Mouse (Mus musculus) gastrocnemius, adult 8-10 months (tissue): Measurements from ENCODE around the gene Gsk3a. TPM values are rescaled to one million over a fixed set of nuclear protein-coding genes. Genes with fewer than 3 reads are reported as not detected.
A peak's percentile ranks its signal among the peaks of the same experiment; 100 is the strongest.

Experiments
- DNase-seq, 2 experiments: peaks; one replicate each; pipeline ENCODE4 v3.0.0; 2022; ENCODE audit warnings: low spot score in 2 of 2
- total RNA-seq, 4 experiments: library from RNA; stranded (reverse); gene quantifications; 2 replicates each; pipeline ENCODE4 v1.2.4; 2022

Gsk3a gene
- total RNA-seq: 10 to 100 TPM; 87.5 to 93.5 (median 90.1) TPM

DNA sequence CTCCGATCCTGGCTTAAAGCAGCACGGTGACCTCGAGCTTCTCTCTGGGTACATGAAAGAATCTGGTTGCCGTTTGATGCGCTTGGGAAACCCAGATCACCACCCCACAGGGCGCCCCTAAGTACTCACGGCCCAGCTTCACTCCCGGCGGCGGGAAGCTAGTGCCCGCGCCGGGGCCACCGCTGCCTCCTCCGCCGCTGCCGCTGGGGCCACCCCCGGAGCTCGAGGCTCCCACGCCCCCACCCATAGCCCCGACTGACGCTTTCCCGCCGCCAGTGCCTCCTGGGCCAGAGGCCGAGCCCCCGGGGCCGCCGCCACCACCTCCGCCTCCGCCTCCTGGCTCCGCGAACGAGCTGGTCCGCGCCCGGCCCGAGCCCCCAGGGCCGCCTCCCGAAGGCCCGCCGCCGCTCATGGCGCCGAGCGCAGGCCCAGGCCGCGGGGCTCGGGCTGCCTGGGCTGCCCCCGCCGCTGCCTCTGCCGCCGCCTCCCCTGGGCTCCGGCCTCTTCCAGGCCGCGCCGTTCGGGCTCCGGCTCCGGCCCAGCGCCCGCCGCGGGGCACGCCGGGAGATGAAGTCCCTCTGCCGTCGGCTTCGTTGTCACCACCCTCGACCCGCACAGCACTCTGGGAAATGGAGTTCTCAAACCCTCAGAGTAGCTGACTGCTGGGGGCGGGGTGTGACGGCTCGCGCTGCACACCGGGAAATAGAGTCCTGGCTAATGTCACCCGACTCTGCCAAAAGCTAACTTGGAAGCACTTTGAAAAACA lies at the start of gene Gsk3a:
TSS of gene Gsk3a (minus strand) at position 603 of the 766 bp plus-strand sequence.
- peak; percentile 95 to 97 for DNase-seq

DNA sequence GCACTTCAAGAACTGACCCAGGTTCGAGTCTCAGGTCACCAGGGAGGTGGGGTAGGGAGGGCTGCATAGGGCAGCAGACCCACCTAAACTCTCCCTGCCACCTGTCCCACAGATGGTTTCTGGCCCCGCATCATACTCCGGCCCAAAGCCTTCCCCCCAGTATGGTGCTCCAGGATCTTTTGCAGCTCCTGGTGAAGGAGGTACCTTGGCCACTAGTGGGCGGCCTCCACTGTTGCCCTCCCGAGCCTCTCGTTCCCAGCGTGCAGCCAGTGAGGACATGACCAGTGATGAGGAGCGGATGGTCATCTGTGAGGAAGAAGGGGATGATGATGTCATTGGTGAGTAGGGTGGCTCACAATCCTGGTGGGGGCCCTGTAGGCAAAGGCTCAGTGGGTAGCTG lies 49.3 kb upstream of the Gsk3a start:
- DNase-seq: no peak

- DNase-seq: no peak
Observed at GRCm38 (mm10) chr7:25285511-25286238, 48.0 kb upstream of the Gsk3a start.

- DNase-seq: no peak
Observed at GRCm38 (mm10) chr7:25284766-25285165, 47.1 kb upstream of the Gsk3a start.

DNA sequence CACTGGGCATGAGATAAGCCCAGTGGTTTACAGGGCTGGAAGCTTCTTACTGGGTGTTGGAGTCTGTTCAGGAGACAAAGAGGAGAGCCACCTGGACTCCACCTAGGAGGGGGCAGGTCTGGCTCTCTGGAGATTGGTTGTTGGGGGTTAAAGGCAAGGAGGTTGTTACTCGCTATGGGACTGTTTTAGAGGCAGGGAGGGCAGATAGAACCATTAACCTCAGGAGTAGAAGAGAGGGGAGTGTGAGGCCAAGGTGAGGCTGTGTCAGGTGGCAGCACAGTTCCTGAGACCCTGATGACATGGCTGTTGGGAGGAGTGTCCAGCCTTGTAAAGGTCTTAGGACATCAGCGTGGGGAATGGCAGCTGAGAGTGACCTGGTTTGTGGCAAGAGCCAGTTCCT lies 46.5 kb upstream of the Gsk3a start:
- DNase-seq: no peak

DNA sequence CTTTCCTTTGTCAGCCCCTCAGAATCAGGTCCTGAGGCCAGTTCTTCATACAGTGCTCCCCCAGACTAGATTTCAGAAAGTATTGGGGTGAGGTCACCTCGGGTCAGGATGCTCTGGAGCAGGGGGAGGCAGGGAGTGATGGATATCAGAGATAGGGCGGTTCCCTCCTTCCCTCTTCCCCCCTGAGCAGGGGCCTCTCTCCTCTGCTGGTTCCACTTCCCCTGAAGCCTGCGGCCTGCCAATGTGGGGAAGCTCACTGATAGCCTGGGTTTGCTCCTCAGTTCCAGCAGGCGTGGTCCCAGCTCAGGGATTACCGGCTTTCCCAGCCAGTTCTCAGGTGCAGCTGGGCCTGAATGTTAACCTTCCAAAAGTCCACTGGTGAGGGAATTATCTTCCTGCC lies 46.0 kb upstream of the Gsk3a start:
- no peak for DNase-seq

- no peak for DNase-seq
Observed at GRCm38 (mm10) chr7:25282731-25283211, 45.1 kb upstream of the Gsk3a start.

- peak; percentile 97 for DNase-seq
Observed at GRCm38 (mm10) chr7:25281734-25282601, 44.3 kb upstream of the Gsk3a start.

- no peak for DNase-seq
Observed at GRCm38 (mm10) chr7:25281166-25281733, 43.6 kb upstream of the Gsk3a start.

DNA sequence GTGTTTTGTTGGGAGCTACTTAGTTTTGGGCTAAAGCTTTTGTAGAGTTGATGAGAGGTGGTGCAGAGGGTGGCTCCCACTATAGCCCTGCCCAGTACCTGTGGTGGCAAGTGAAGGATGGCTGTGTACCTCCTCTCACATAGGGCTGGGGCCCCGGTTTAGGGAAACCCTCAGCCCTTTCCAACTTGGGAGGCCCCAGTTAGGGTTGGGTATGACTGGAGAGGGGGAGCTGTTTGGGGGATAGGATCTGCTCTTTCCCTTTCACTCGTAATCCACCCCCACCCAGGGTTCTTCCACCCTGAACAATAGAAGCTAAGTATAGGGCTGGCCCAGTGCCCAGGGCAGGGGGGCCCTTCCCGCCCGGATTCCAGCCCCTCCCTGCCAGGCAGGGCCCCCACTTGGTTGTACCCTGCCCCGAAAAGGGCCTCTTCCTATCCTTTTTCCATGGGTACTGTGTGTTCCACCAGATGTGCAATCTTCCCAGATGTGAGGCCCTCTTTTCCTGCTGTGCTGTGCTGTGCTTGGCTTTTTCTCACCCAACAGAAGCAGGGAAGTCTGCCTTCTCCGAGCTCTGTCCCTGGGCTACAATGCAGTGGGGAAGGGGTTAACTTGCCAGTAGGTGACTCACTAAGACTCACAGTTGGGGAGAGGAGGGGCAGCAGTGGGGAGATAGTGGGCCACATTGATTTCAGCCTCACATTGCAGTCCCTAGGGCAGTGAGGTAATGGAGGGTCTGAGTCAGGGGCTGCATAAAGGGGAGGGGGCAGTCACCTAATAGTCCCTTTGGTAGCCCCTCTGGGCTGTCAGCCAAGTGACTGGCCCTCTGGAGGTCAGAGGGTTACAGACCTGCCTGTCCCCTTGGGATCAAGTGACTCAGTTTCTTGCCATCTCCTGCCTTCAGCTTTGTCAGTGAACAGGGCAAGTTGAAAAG lies 42.5 kb upstream of the Gsk3a start:
- no peak for DNase-seq

- DNase-seq: peak; percentile 80 to 84
Observed at GRCm38 (mm10) chr7:25279076-25279860, 41.6 kb upstream of the Gsk3a start.

DNA sequence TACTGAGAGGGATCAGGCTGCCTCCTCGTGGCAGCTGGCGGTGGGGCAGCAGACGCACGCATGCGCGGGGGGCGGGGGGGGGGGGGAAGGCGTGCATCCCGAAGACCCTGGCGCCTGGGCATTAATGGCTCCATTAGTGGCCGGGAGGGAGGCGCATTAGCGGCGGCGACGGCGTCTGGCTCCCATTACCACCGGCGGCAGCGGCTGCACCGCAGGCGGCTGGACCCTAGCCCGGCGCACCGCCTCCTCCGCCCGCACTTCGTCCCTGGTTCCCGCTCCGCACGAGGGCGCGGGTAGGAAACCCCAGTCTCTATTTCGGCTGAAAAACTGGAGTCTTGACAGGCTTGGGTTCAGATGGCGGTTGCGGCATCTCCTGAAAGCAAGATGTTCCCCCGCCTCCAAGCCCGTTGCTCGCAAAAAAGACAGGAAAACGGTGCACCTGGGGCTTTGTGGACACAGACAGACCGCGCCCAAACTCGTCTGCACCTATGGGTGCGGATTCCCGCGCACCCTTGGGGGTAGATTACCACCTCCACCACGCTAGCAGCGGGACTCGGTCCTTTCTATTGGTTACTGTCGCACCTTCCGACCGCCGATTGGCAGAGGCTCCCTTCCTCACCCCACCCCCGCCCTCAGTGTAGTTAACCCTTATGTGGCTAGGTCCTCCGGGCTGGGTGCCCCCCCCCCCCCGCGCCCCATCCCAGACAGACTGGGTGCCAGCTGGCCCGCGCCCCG lies 40.9 kb upstream of the Gsk3a start:
- DNase-seq: peak in 1 of 2 experiments; percentile 63

GRCm38 (mm10) chr7:25277998-25278340 lies 40.3 kb upstream of the Gsk3a start:
- no peak for DNase-seq

GRCm38 (mm10) chr7:25277405-25277804 lies 39.8 kb upstream of the Gsk3a start:
- no peak for DNase-seq

GRCm38 (mm10) chr7:25275555-25276298 lies 38.1 kb upstream of the Gsk3a start:
- DNase-seq: no peak

GRCm38 (mm10) chr7:25274996-25275395 lies 37.3 kb upstream of the Gsk3a start:
- no peak for DNase-seq

DNA sequence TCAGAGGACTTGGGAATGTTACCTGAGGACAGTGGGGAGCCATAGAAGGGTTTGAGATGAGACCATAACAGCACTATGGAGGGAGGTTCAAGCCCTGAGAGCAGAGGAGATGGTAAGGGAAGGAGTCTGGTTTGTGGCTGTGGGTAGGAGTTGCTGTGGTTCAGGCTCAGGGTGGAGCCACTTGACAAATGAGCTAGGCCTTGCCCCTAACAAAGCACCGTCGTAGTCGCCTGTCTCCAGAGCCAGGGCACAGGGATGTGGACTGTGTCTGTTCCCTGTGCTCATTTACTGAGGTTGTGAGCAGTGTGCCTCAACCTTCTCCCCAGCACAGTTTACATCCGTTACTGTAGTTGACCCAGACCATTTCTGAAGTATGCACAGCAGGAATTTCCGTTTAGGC lies 36.9 kb upstream of the Gsk3a start:
- no peak for DNase-seq
